Mouse (Mus musculus) midbrain, embryonic 14.5 days (tissue): Measurements from ENCODE around the gene Epx. TPM values are rescaled to one million over a fixed set of nuclear protein-coding genes. Genes with fewer than 3 reads are reported as not detected.

Experiments used
- ATAC-seq: fragments of 200-750 bp; cut with Nextera tagmentation; 2 replicates; pipeline ENCODE4 v1.8.0; 2017; ENCODE audit warnings: moderate number of reproducible peaks, moderate library complexity; ENCODE audit not compliant: low FRiP score, low TSS enrichment
- DNase-seq: peaks from one replicate; pipeline ENCODE4 v3.0.0-alpha.2; 2015
- H3K27ac ChIP-seq: fragments of 300-500 bp; sonication (generic); replicated peaks from 2 replicates; pipeline ENCODE4 v1.5.1; 2014; ENCODE audit warnings: mild to moderate bottlenecking, low read depth, low read length, moderate library complexity
- H3K27me3 ChIP-seq: fragments of 300-500 bp; sonication (generic); 2 replicates; pipeline ENCODE4 v1.6.1; 2014; ENCODE audit warnings: low read length, control low read depth, mixed read lengths; ENCODE audit not compliant: control insufficient read depth, insufficient read depth
- H3K36me3 ChIP-seq: fragments of 300-500 bp; sonication (generic); 2 replicates; pipeline ENCODE4 v1.6.1; 2014; ENCODE audit warnings: low read length, control low read depth; ENCODE audit not compliant: control insufficient read depth, insufficient read depth
- H3K4me1 ChIP-seq: fragments of 300-500 bp; sonication (generic); 2 replicates; pipeline ENCODE4 v1.6.1; 2014; ENCODE audit warnings: mild to moderate bottlenecking, antibody characterized with exemption, low read length, control low read depth; ENCODE audit not compliant: control insufficient read depth, insufficient read depth
- H3K4me2 ChIP-seq: fragments of 300-500 bp; sonication (generic); 2 replicates; pipeline ENCODE4 v1.6.1; 2014; ENCODE audit warnings: mild to moderate bottlenecking, low read length, moderate library complexity
- H3K4me3 ChIP-seq: fragments of 300-500 bp; sonication (generic); replicated peaks from 2 replicates; pipeline ENCODE4 v1.5.1; 2014; ENCODE audit warnings: low read depth, low read length
- H3K9ac ChIP-seq: fragments of 300-500 bp; sonication (generic); replicated peaks from 2 replicates; pipeline ENCODE4 v1.6.1; 2014; ENCODE audit warnings: mild to moderate bottlenecking, low read length, moderate library complexity
- H3K9me3 ChIP-seq: fragments of 300-500 bp; sonication (generic); 2 replicates; pipeline ENCODE4 v1.6.1; 2016; ENCODE audit warnings: low read length, control low read depth, mixed read lengths; ENCODE audit not compliant: control insufficient read depth
- WGBS: fragments of 180-500 bp; shearing (Covaris S2); extraction: QIAGEN DNeasy Blood & Tissue Kit; methylation state at CpG from one replicate; pipeline ENCODE4 v1.1.7; 2014; 5-methylcytosine and 5-hydroxymethylcytosine counted together
- polyA plus RNA-seq: library from polyadenylated mRNA; unstranded; fragments of >200 nt; fragmentation: Nextera tagmentation; extraction: Ambion mirVana; gene quantifications from 2 replicates; pipeline ENCODE4 v1.2.1, GENCODE M21; 2014

Epx gene
- polyA plus RNA-seq, 1 experiment from 2014 or later: not detected

- peaks cover 13% of the 10 kb centered on the region; the same call in 1 of the 2 replicates for H3K4me1 ChIP-seq
- H3K9ac ChIP-seq: peak overlapping the region; percentile 60
- H3K27ac ChIP-seq: peak overlapping the region; percentile 57; the same call in 1 of the 2 replicates
- H3K36me3 ChIP-seq: no peaks in the 10 kb centered on the region
- H3K4me3 ChIP-seq: peak overlapping the region; percentile 36
- WGBS: 33% methylated on average over 4 of the region's 4 CpGs
- H3K4me2 ChIP-seq: peak overlapping the region; percentile 71
- ATAC-seq (no peak), DNase-seq (no peak)
- no peaks in the 10 kb centered on the region for H3K9me3 ChIP-seq
- H3K27me3 ChIP-seq: no peaks in the 10 kb centered on the region
These were observed 57.9 kb downstream of the Epx start for GRCm38 (mm10) chr11:87817443-87817773.

- Histone ChIP-seq H3K4me2 (peak overlapping the region; percentile 71), H3K9me3 (no peaks in the 10 kb centered on the region), H3K27me3 (no peaks in the 10 kb centered on the region), H3K27ac (peak overlapping the region; percentile 57; the same call in 1 of the 2 replicates), H3K4me3 (peak overlapping the region; percentile 36), H3K9ac (peak overlapping the region; percentile 60), H3K4me1 (peaks cover 13% of the 10 kb centered on the region; the same call in 1 of the 2 replicates), H3K36me3 (no peaks in the 10 kb centered on the region)
- ATAC-seq: peak; percentile 75
- 1% methylated on average over 31 of the region's 31 CpGs for WGBS
- DNase-seq: peak; percentile 85
These were observed 58.5 kb downstream of the Epx start for GRCm38 (mm10) chr11:87816707-87817442.

GRCm38 (mm10) chr11:87814831-87815230 lies 60.5 kb downstream of the Epx start:
- ATAC-seq (no peak), DNase-seq (no peak)
- Histone ChIP-seq H3K4me2 (no peak overlapping the region), H3K27ac (no peak overlapping the region), H3K4me1 (peaks cover 19% of the 10 kb centered on the region), H3K9ac (no peak overlapping the region), H3K4me3 (no peak overlapping the region), H3K27me3 (no peaks in the 10 kb centered on the region), H3K36me3 (no peaks in the 10 kb centered on the region), H3K9me3 (no peaks in the 10 kb centered on the region)
- WGBS: 50% methylated on average over 8 of the region's 8 CpGs

Other genes with a start within 250 kb of the Epx start
- 0.28 and 0.78 TPM in 2 replicates for gene Rnf43, start 212.8 kb downstream of the Epx start, polyA plus RNA-seq
- gene Supt4a, start 138.0 kb downstream of the Epx start, polyA plus RNA-seq: 150 and 163 TPM in 2 replicates
- gene Tspoap1, start 115.0 kb downstream of the Epx start, polyA plus RNA-seq: 54.5 and 63.4 TPM in 2 replicates
- gene Mpo, start 82.0 kb downstream of the Epx start, polyA plus RNA-seq: 0.47 TPM in 1 of 2 replicates, not detected in the other
- 1.3 and 1.7 TPM in 2 replicates for gene Lpo, start 47.2 kb downstream of the Epx start, polyA plus RNA-seq
- gene Mks1, start 22.3 kb downstream of the Epx start, polyA plus RNA-seq: 9.8 and 12.6 TPM in 2 replicates
- gene Olfr462, start 16.7 kb upstream of the Epx start, polyA plus RNA-seq: not detected in 2 replicates
- gene Olfr463, start 21.9 kb upstream of the Epx start, polyA plus RNA-seq: not detected in 2 replicates
- gene Olfr464, start 45.4 kb upstream of the Epx start, polyA plus RNA-seq: 0.18 and 0.26 TPM in 2 replicates
- gene Dynll2, start 112.0 kb upstream of the Epx start, polyA plus RNA-seq: 28.3 and 46.5 TPM in 2 replicates
- gene Srsf1, start 171.8 kb upstream of the Epx start, polyA plus RNA-seq: 225 and 342 TPM in 2 replicates
- 58.9 and 69.9 TPM in 2 replicates for gene Vezf1, start 192.7 kb upstream of the Epx start, polyA plus RNA-seq
- 29.6 and 31.1 TPM in 2 replicates for gene Cuedc1, start 222.5 kb upstream of the Epx start, polyA plus RNA-seq